8 mouse cellular contexts compared by ENCODE assay signal in genomic region chr3:142559632-142560228, GRCm38 (mm10). TPM values are rescaled to one million over a fixed set of nuclear protein-coding genes. Genes with fewer than 3 reads are reported as not detected.
DNase-seq lines count a peak whose midpoint lies in the region; ATAC-seq and TF ChIP-seq lines count a peak whose summit lies in the region.

Gene Gbp3, plus strand, starts transcription at chr3:142560026.

- no peak for TF ChIP-seq EP300 in stomach, postnatal 0 days (optimal IDR thresholded peaks at IDR 0.05)

- H3K36me3 ChIP-seq in neural tube, embryonic 11.5 days (ENCODE audit: control insufficient read depth, insufficient read depth, low read length): no peaks in the 10 kb centered on the region
- H3K36me3 ChIP-seq in heart, embryonic 12.5 days: no peaks in the 10 kb centered on the region
- no peaks in the 10 kb centered on the region for H3K36me3 ChIP-seq in kidney, embryonic 14.5 days (ENCODE audit: control insufficient read depth, insufficient read depth, low read length)
- no peaks in the 10 kb centered on the region for H3K36me3 ChIP-seq in stomach, postnatal 0 days (ENCODE audit: control insufficient read depth, insufficient read depth, low read length)

- H3K9ac ChIP-seq in neural tube, embryonic 11.5 days (ENCODE audit: low read length): no peak within 1 kb of the TSS
- H3K9ac ChIP-seq in heart, embryonic 12.5 days: peak within 1 kb of the TSS; percentile 57
- 0 out of 2 replicates have a peak within 1 kb of the TSS, but pooled peaks have one; percentile 1 for H3K9ac ChIP-seq in kidney, embryonic 14.5 days (ENCODE audit: low read depth, low read length)
- H3K9ac ChIP-seq in stomach, postnatal 0 days (ENCODE audit: low read length): peak within 1 kb of the TSS; percentile 47; the same call in 1 of the 2 replicates

- H3K4me2 ChIP-seq in neural tube, embryonic 11.5 days (ENCODE audit: low read depth): peak within 1 kb of the TSS; percentile 33
- H3K4me2 ChIP-seq in heart, embryonic 12.5 days: peak within 1 kb of the TSS; percentile 75
- H3K4me2 ChIP-seq in kidney, embryonic 14.5 days (replicated peaks; ENCODE audit: low read depth, low read length): peak within 1 kb of the TSS; percentile 41
- H3K4me2 ChIP-seq in stomach, postnatal 0 days (replicated peaks; ENCODE audit: low read depth): peak within 1 kb of the TSS; percentile 57

- WGBS in neural tube, embryonic 11.5 days: 40% methylated on average over 3 of the region's 3 CpGs
- 28% methylated on average over 3 of the region's 3 CpGs for WGBS in heart, embryonic 12.5 days
- 26% methylated on average over 3 of the region's 3 CpGs for WGBS in kidney, embryonic 14.5 days
- WGBS in stomach, postnatal 0 days: 28% methylated on average over 3 of the region's 3 CpGs

- H3K9me3 ChIP-seq in neural tube, embryonic 11.5 days (ENCODE audit: control insufficient read depth, low read length): no peaks in the 10 kb centered on the region
- H3K9me3 ChIP-seq in heart, embryonic 12.5 days (replicated peaks): no peaks in the 10 kb centered on the region
- no peaks in the 10 kb centered on the region for H3K9me3 ChIP-seq in kidney, embryonic 14.5 days (ENCODE audit: control insufficient read depth, low read length)
- no peaks in the 10 kb centered on the region for H3K9me3 ChIP-seq in stomach, postnatal 0 days (ENCODE audit: control insufficient read depth, low read length)

- ATAC-seq in neural tube, embryonic 11.5 days (ENCODE audit: insufficient read depth, low FRiP score, low TSS enrichment): no peak
- no peak for ATAC-seq in heart, embryonic 12.5 days (ENCODE audit: insufficient number of reproducible peaks, low FRiP score)
- ATAC-seq in kidney, embryonic 14.5 days (ENCODE audit: low FRiP score, low TSS enrichment): no peak
- no peak for ATAC-seq in stomach, postnatal 0 days (ENCODE audit: low FRiP score, low TSS enrichment)
- ATAC-seq in cerebellum, adult (ENCODE audit: insufficient number of reproducible peaks, low FRiP score, low TSS enrichment): no peak

- no peak within 1 kb of the TSS for H3K27ac ChIP-seq in neural tube, embryonic 11.5 days (ENCODE audit: low read depth, low read length)
- H3K27ac ChIP-seq in heart, embryonic 12.5 days (ENCODE audit: poor library complexity, severe bottlenecking): no peak within 1 kb of the TSS
- H3K27ac ChIP-seq in kidney, embryonic 14.5 days (ENCODE audit: low read depth, low read length): no peak within 1 kb of the TSS
- H3K27ac ChIP-seq in stomach, postnatal 0 days (replicated peaks): peak within 1 kb of the TSS; percentile 69

- H3K4me1 ChIP-seq in neural tube, embryonic 11.5 days (ENCODE audit: control insufficient read depth, insufficient read depth, low read length): no peaks in the 10 kb centered on the region
- 0 out of 2 replicates have a peak, but pooled peaks cover 5% of the 10 kb centered on the region for H3K4me1 ChIP-seq in heart, embryonic 12.5 days (replicated peaks)
- no peaks in the 10 kb centered on the region for H3K4me1 ChIP-seq in kidney, embryonic 14.5 days (ENCODE audit: control insufficient read depth, insufficient read depth, low read length)
- no peaks in the 10 kb centered on the region for H3K4me1 ChIP-seq in stomach, postnatal 0 days (replicated peaks; ENCODE audit: control insufficient read depth, insufficient read depth)

- DNase-seq in neural tube, embryonic 11.5 days (ENCODE audit: low spot score): no peak
- no peak for DNase-seq in neural tube, embryonic 10.5 days (ENCODE audit: extremely low spot score, low spot score)
- peak; percentile 8 for DNase-seq in brain, adult 2 months (ENCODE audit: low read depth, low spot score)
- DNase-seq in lung, postnatal 25 days (ENCODE audit: low spot score): peak; percentile 65
- no peak for DNase-seq in stomach, postnatal 0 days (ENCODE audit: low spot score)

- no peaks in the 10 kb centered on the region for H3K27me3 ChIP-seq in neural tube, embryonic 11.5 days (ENCODE audit: control insufficient read depth, insufficient read depth, low read length)
- H3K27me3 ChIP-seq in heart, embryonic 12.5 days (replicated peaks): no peaks in the 10 kb centered on the region
- no peaks in the 10 kb centered on the region for H3K27me3 ChIP-seq in kidney, embryonic 14.5 days (ENCODE audit: control insufficient read depth, insufficient read depth, low read length)
- no peaks in the 10 kb centered on the region for H3K27me3 ChIP-seq in stomach, postnatal 0 days (ENCODE audit: control insufficient read depth, insufficient read depth, low read length)

- H3K4me3 ChIP-seq in neural tube, embryonic 11.5 days (ENCODE audit: low read depth, low read length): peak within 1 kb of the TSS; percentile 15; the same call in 1 of the 2 replicates
- H3K4me3 ChIP-seq in heart, embryonic 12.5 days: peak within 1 kb of the TSS; percentile 55
- H3K4me3 ChIP-seq in kidney, embryonic 14.5 days (ENCODE audit: low read length): peak within 1 kb of the TSS; percentile 28; the same call in 1 of the 2 replicates
- peak within 1 kb of the TSS; percentile 40 for H3K4me3 ChIP-seq in stomach, postnatal 0 days (ENCODE audit: low read depth, low read length)

- TF ChIP-seq CTCF in stomach, postnatal 0 days (IDR thresholded peaks at IDR 0.05; ENCODE audit: low read depth): no peak

RNA-seq across cellular contexts. Expression of gene Gbp3, which starts in this region (rescaled TPM):
- polyA plus RNA-seq in neural tube, embryonic 11.5 days (2014; fragmentation: Nextera tagmentation; extraction: Ambion mirVana): 0.39 and 0.46 TPM in 2 replicates
- 1.4 and 1.7 TPM in 2 replicates for polyA plus RNA-seq in heart, embryonic 12.5 days (2016; fragmentation: Nextera tagmentation; extraction: Ambion mirVana)
- polyA plus RNA-seq in kidney, embryonic 14.5 days (2014; fragmentation: Nextera tagmentation; extraction: Ambion mirVana): 1.2 and 1.3 TPM in 2 replicates
- 2.9 and 3.2 TPM in 2 replicates for polyA plus RNA-seq in stomach, postnatal 0 days (2015; fragmentation: Nextera tagmentation; extraction: Ambion mirVana)

Comparison
In these comparisons a context has a peak if more than half of its experiments do, and no peak if none do; other contexts are left out.
1. DNase-seq: peak in brain, adult 2 months (single experiment) and lung, postnatal 25 days (single experiment); none in neural tube, embryonic 11.5 days (single experiment), neural tube, embryonic 10.5 days (single experiment) and stomach, postnatal 0 days (single experiment).
2. Peak in every context shown above with its lines, with median percentiles within 50 percentile points of each other: H3K4me2 ChIP-seq and H3K4me3 ChIP-seq.